Mouse (Mus musculus) myocyte (in vitro differentiated cells): Measurements from ENCODE around the gene BC049715.

Source experiments
- MAX ChIP-seq: IDR thresholded peaks from one replicate; pipeline ENCODE4 v1.6.1; 2011; ENCODE audit warnings: low read depth, mild to moderate bottlenecking, control low read depth
- MYOG ChIP-seq, 3 experiments: IDR thresholded peaks; one replicate each; pipeline ENCODE4 v1.6.1; 2011; ENCODE audit warnings: control low read depth in 2 of 3, low read depth in 2 of 3, mild to moderate bottlenecking in 2 of 3; ENCODE audit not compliant: insufficient read length in 2 of 3, control insufficient read depth in 1 of 3, insufficient read depth in 1 of 3

DNA sequence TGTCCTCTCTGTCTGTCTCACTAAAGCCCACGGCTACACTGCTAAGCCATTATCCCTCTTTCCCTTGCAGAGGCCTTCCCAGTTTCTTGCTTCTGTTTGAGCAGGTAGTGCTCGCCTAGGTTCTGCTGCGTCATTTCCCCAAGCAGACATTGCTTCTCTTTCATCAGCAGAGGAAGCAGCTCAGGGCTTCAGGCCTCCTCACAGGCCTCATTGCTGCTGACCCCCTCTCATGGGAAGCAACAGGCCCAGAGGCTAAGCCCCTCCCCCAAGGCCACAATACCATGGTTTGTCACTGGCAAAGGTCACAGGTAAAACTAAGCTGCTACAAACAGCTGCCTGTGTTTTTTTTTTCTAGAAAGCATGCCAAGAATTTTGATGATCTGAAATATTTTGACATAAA lies 25.3 kb downstream of the BC049715 start:
- no peak for TF ChIP-seq MAX
- TF ChIP-seq MYOG (IDR thresholded peaks at IDR 0.05; ENCODE audit: control insufficient read depth in 1 of 3, insufficient read depth in 1 of 3, insufficient read length in 2 of 3, low read depth in 2 of 3): no peak
